Comparison of ENCODE assay signal across 9 mouse cellular contexts in the genomic region with DNA sequence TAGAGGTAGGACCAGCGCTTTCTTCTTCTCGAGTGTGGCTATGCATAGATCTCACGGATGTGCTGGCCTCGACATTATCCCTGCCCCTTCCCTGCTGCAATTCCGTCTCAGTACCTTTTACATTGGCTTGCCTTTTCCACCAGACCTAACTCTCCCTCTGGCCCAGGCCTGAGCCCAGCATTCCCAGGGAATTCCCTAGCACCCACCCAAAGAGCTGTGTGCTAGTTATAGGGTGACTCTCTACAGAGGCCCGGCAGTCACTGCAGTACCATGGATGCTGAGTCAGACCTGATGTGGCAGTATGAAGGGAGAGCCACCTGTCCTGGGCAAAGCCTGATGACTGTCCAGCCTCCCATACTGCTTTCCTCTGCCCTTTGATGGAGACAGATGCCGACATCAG. TPM values are rescaled to one million over a fixed set of nuclear protein-coding genes. Genes with fewer than 3 reads are reported as not detected.
A peak's percentile ranks its signal among the peaks of the same experiment; 100 is the strongest.
DNase-seq lines count a peak whose midpoint lies in the region; ATAC-seq and TF ChIP-seq lines count a peak whose summit lies in the region.
"Had no signal": no experiment of that assay in that cellular context is flagged by ENCODE, and none has a peak within 500 bp of the region (broad histone marks: within the 10 kb centered on the region; RNA-seq: fewer than 3 reads in every experiment).

No protein-coding gene starts in this region.

- ATAC-seq in heart, embryonic 11.5 days (replicated peaks; ENCODE audit: insufficient number of reproducible peaks, low FRiP score, low TSS enrichment): no peak
- no peak for ATAC-seq in stomach, embryonic 14.5 days (ENCODE audit: insufficient number of reproducible peaks, insufficient read depth, low FRiP score, low read depth)
- ATAC-seq in stomach, postnatal 0 days (ENCODE audit: low FRiP score, low TSS enrichment): no peak
- ATAC-seq in intestine, embryonic 16.5 days: no peak
- ATAC-seq in megakaryocyte progenitor cell, adult 5-6 weeks (replicated peaks; ENCODE audit: poor library complexity): no peak

- H3K27ac ChIP-seq in heart, embryonic 11.5 days (ENCODE audit: low read depth, low read length): no peak overlapping the region
- H3K27ac ChIP-seq in stomach, embryonic 14.5 days (ENCODE audit: low read length): no peak overlapping the region
- no peak overlapping the region for H3K27ac ChIP-seq in stomach, postnatal 0 days (replicated peaks)
- H3K27ac ChIP-seq in intestine, embryonic 16.5 days (ENCODE audit: low read length): no peak overlapping the region

- H3K4me1 ChIP-seq in heart, embryonic 11.5 days (ENCODE audit: control insufficient read depth, insufficient read depth, low read length): peaks cover 9% of the 10 kb centered on the region; the same call in 1 of the 2 replicates
- H3K4me1 ChIP-seq in stomach, embryonic 14.5 days (ENCODE audit: control insufficient read depth, insufficient read depth, low read length): peaks cover 9% of the 10 kb centered on the region; the same call in 1 of the 2 replicates
- no peaks in the 10 kb centered on the region for H3K4me1 ChIP-seq in stomach, postnatal 0 days (replicated peaks; ENCODE audit: control insufficient read depth, insufficient read depth)
- peaks cover 9% of the 10 kb centered on the region for H3K4me1 ChIP-seq in intestine, embryonic 16.5 days (ENCODE audit: control insufficient read depth, insufficient read depth, low read length)

- H3K36me3 ChIP-seq in heart, embryonic 11.5 days (ENCODE audit: control insufficient read depth, insufficient read depth, low read length): no peaks in the 10 kb centered on the region
- no peaks in the 10 kb centered on the region for H3K36me3 ChIP-seq in stomach, embryonic 14.5 days (ENCODE audit: control insufficient read depth, insufficient read depth, low read length)
- no peaks in the 10 kb centered on the region for H3K36me3 ChIP-seq in stomach, postnatal 0 days (ENCODE audit: control insufficient read depth, insufficient read depth, low read length)
- no peaks in the 10 kb centered on the region for H3K36me3 ChIP-seq in intestine, embryonic 16.5 days (ENCODE audit: control insufficient read depth, insufficient read depth, low read length)

- WGBS in heart, embryonic 11.5 days (ENCODE audit: insufficient replicate concordance): 26% methylated on average over 7 of the region's 7 CpGs
- 36% methylated on average over 7 of the region's 7 CpGs for WGBS in stomach, embryonic 14.5 days
- 49% methylated on average over 7 of the region's 7 CpGs for WGBS in stomach, postnatal 0 days
- 34% methylated on average over 7 of the region's 7 CpGs for WGBS in intestine, embryonic 16.5 days

- TF ChIP-seq EP300 in stomach, postnatal 0 days (optimal IDR thresholded peaks at IDR 0.05): no peak

- peaks cover 15% of the 10 kb centered on the region for H3K27me3 ChIP-seq in heart, embryonic 11.5 days (ENCODE audit: control insufficient read depth, insufficient read depth, low read length)
- peaks cover 7% of the 10 kb centered on the region; the same call in 1 of the 2 replicates for H3K27me3 ChIP-seq in stomach, embryonic 14.5 days (ENCODE audit: control insufficient read depth, insufficient read depth, low read length)
- H3K27me3 ChIP-seq in stomach, postnatal 0 days (ENCODE audit: control insufficient read depth, insufficient read depth, low read length): no peaks in the 10 kb centered on the region
- peaks cover 8% of the 10 kb centered on the region for H3K27me3 ChIP-seq in intestine, embryonic 16.5 days (replicated peaks; ENCODE audit: control insufficient read depth, insufficient read depth, low read length)

- TF ChIP-seq CTCF in stomach, postnatal 0 days (IDR thresholded peaks at IDR 0.05; ENCODE audit: low read depth): no peak

- no peaks in the 10 kb centered on the region for H3K9me3 ChIP-seq in heart, embryonic 11.5 days (replicated peaks; ENCODE audit: control insufficient read depth, low read length)
- no peaks in the 10 kb centered on the region for H3K9me3 ChIP-seq in stomach, embryonic 14.5 days (ENCODE audit: control insufficient read depth, low read depth, low read length)
- no peaks in the 10 kb centered on the region for H3K9me3 ChIP-seq in stomach, postnatal 0 days (ENCODE audit: control insufficient read depth, low read length)
- H3K9me3 ChIP-seq in intestine, embryonic 16.5 days (ENCODE audit: control insufficient read depth, low read length): no peaks in the 10 kb centered on the region

- H3K4me2 ChIP-seq in heart, embryonic 11.5 days: peak overlapping the region; percentile 62
- H3K4me2 ChIP-seq in stomach, embryonic 14.5 days (replicated peaks; ENCODE audit: low read depth, low read length): 0 out of 2 replicates have a peak overlapping the region, but pooled peaks have one; percentile 53
- no peak overlapping the region for H3K4me2 ChIP-seq in stomach, postnatal 0 days (replicated peaks; ENCODE audit: low read depth)
- H3K4me2 ChIP-seq in intestine, embryonic 16.5 days (ENCODE audit: low read depth, low read length): peak overlapping the region; percentile 16; the same call in 1 of the 2 replicates

- no peak overlapping the region for H3K9ac ChIP-seq in heart, embryonic 11.5 days (ENCODE audit: low read depth, low read length)
- no peak overlapping the region for H3K9ac ChIP-seq in stomach, embryonic 14.5 days (replicated peaks; ENCODE audit: low read depth, low read length)
- no peak overlapping the region for H3K9ac ChIP-seq in stomach, postnatal 0 days (ENCODE audit: low read length)
- H3K9ac ChIP-seq in intestine, embryonic 16.5 days (ENCODE audit: low read depth, low read length): no peak overlapping the region

- no peak overlapping the region for H3K4me3 ChIP-seq in heart, embryonic 11.5 days (ENCODE audit: low read depth, low read length)
- H3K4me3 ChIP-seq in stomach, embryonic 14.5 days (ENCODE audit: low read depth, low read length): no peak overlapping the region
- H3K4me3 ChIP-seq in stomach, postnatal 0 days (ENCODE audit: low read depth, low read length): no peak overlapping the region
- H3K4me3 ChIP-seq in intestine, embryonic 16.5 days (ENCODE audit: low read length): no peak overlapping the region

- DNase-seq in heart, adult 9 months (ENCODE audit: low spot score in 2 of 2): no peak
- no peak for DNase-seq in stomach, postnatal 0 days (ENCODE audit: low spot score)
- no peak for DNase-seq in adrenal gland, adult 8-10 months
- no peak for DNase-seq in gastrocnemius, adult 8-10 months (ENCODE audit: low spot score in 2 of 2)
- DNase-seq: lung, adult 2 months had no signal

RNA-seq across cellular contexts. Expression of gene Mt3, which starts 1.0 kb away (rescaled TPM):
- polyA plus RNA-seq in heart, embryonic 11.5 days (2014; fragmentation: Nextera tagmentation; extraction: Ambion mirVana): 22.7 TPM in 2 replicates
- 3.6 and 6.4 TPM in 2 replicates for polyA plus RNA-seq in stomach, embryonic 14.5 days (2014; fragmentation: Nextera tagmentation; extraction: Ambion mirVana)
- polyA plus RNA-seq in stomach, postnatal 0 days (2015; fragmentation: Nextera tagmentation; extraction: Ambion mirVana): 4.1 and 5.3 TPM in 2 replicates
- polyA plus RNA-seq in intestine, embryonic 16.5 days (2015; fragmentation: Nextera tagmentation; extraction: Ambion mirVana): 5.4 and 5.5 TPM in 2 replicates
- 10 to 100 TPM in 2 of 4 experiments, 1 to 10 TPM in 2; 7.4 to 11.2 (median 9.6) TPM for total RNA-seq in adrenal gland, adult 8-10 months (2022)
- 1 to 10 TPM in 3 of 4 experiments, not detected in 1; 2.0 to 2.4 (median 2.2) TPM for total RNA-seq in gastrocnemius, adult 8-10 months (2022)
- not detected in 2 replicates for total RNA-seq in megakaryocyte progenitor cell, adult 5-6 weeks (2015)
- total RNA-seq in megakaryocyte progenitor cell, adult 5-6 weeks (2017): not detected in 2 replicates

RNA-seq across cellular contexts. Expression of gene Mt4, which starts 16.5 kb away (rescaled TPM):
- not detected in 2 replicates for polyA plus RNA-seq in heart, embryonic 11.5 days (2014; fragmentation: Nextera tagmentation; extraction: Ambion mirVana)
- polyA plus RNA-seq in stomach, embryonic 14.5 days (2014; fragmentation: Nextera tagmentation; extraction: Ambion mirVana): not detected in 2 replicates
- 79.7 and 84.9 TPM in 2 replicates for polyA plus RNA-seq in stomach, postnatal 0 days (2015; fragmentation: Nextera tagmentation; extraction: Ambion mirVana)
- 5.5 and 6.3 TPM in 2 replicates for polyA plus RNA-seq in intestine, embryonic 16.5 days (2015; fragmentation: Nextera tagmentation; extraction: Ambion mirVana)
- total RNA-seq in adrenal gland, adult 8-10 months (2022): not detected
- not detected for total RNA-seq in gastrocnemius, adult 8-10 months (2022)
- total RNA-seq in megakaryocyte progenitor cell, adult 5-6 weeks (2015): not detected in 2 replicates
- not detected in 2 replicates for total RNA-seq in megakaryocyte progenitor cell, adult 5-6 weeks (2017)

RNA-seq across cellular contexts. Expression of gene Mt2, which starts 19.0 kb away (rescaled TPM):
- polyA plus RNA-seq in heart, embryonic 11.5 days (2014; fragmentation: Nextera tagmentation; extraction: Ambion mirVana): 58.5 and 102 TPM in 2 replicates
- polyA plus RNA-seq in stomach, embryonic 14.5 days (2014; fragmentation: Nextera tagmentation; extraction: Ambion mirVana): 310 and 332 TPM in 2 replicates
- 570 and 681 TPM in 2 replicates for polyA plus RNA-seq in stomach, postnatal 0 days (2015; fragmentation: Nextera tagmentation; extraction: Ambion mirVana)
- polyA plus RNA-seq in intestine, embryonic 16.5 days (2015; fragmentation: Nextera tagmentation; extraction: Ambion mirVana): 600 and 738 TPM in 2 replicates
- 100 to 1,000 TPM; 120 to 244 (median 215) TPM for total RNA-seq in adrenal gland, adult 8-10 months (2022)
- 10 to 100 TPM; 12.9 to 75.1 (median 15.1) TPM for total RNA-seq in gastrocnemius, adult 8-10 months (2022)
- total RNA-seq in megakaryocyte progenitor cell, adult 5-6 weeks (2015): 24.5 and 53.6 TPM in 2 replicates
- total RNA-seq in megakaryocyte progenitor cell, adult 5-6 weeks (2017): 35.6 and 47.5 TPM in 2 replicates

RNA-seq across cellular contexts. Expression of gene Mt1, which starts 25.4 kb away (rescaled TPM):
- 270 and 395 TPM in 2 replicates for polyA plus RNA-seq in heart, embryonic 11.5 days (2014; fragmentation: Nextera tagmentation; extraction: Ambion mirVana)
- polyA plus RNA-seq in stomach, embryonic 14.5 days (2014; fragmentation: Nextera tagmentation; extraction: Ambion mirVana): 888 and 910 TPM in 2 replicates
- 1,909 and 2,218 TPM in 2 replicates for polyA plus RNA-seq in stomach, postnatal 0 days (2015; fragmentation: Nextera tagmentation; extraction: Ambion mirVana)
- polyA plus RNA-seq in intestine, embryonic 16.5 days (2015; fragmentation: Nextera tagmentation; extraction: Ambion mirVana): 3,631 and 3,684 TPM in 2 replicates
- total RNA-seq in adrenal gland, adult 8-10 months (2022): 100 to 1,000 TPM; 179 to 332 (median 286) TPM
- total RNA-seq in gastrocnemius, adult 8-10 months (2022): 10 to 100 TPM; 11.7 to 74.5 (median 17.7) TPM
- total RNA-seq in megakaryocyte progenitor cell, adult 5-6 weeks (2015): 232 and 285 TPM in 2 replicates
- total RNA-seq in megakaryocyte progenitor cell, adult 5-6 weeks (2017): 321 and 389 TPM in 2 replicates

RNA-seq across cellular contexts. Expression of gene Bbs2, which starts 54.7 kb away (rescaled TPM):
- polyA plus RNA-seq in heart, embryonic 11.5 days (2014; fragmentation: Nextera tagmentation; extraction: Ambion mirVana): 8.7 and 10.6 TPM in 2 replicates
- 12.7 and 16.6 TPM in 2 replicates for polyA plus RNA-seq in stomach, embryonic 14.5 days (2014; fragmentation: Nextera tagmentation; extraction: Ambion mirVana)
- 5.9 and 6.9 TPM in 2 replicates for polyA plus RNA-seq in stomach, postnatal 0 days (2015; fragmentation: Nextera tagmentation; extraction: Ambion mirVana)
- 6.8 and 8.2 TPM in 2 replicates for polyA plus RNA-seq in intestine, embryonic 16.5 days (2015; fragmentation: Nextera tagmentation; extraction: Ambion mirVana)
- 10 to 100 TPM; 24.6 to 32.1 (median 28.2) TPM for total RNA-seq in adrenal gland, adult 8-10 months (2022)
- 1 to 10 TPM; 2.5 to 3.9 (median 3.6) TPM for total RNA-seq in gastrocnemius, adult 8-10 months (2022)
- total RNA-seq in megakaryocyte progenitor cell, adult 5-6 weeks (2015): 7.0 and 11.9 TPM in 2 replicates
- total RNA-seq in megakaryocyte progenitor cell, adult 5-6 weeks (2017): 4.1 and 4.4 TPM in 2 replicates

Comparison
In these comparisons a context has a peak if more than half of its experiments do, and no peak if none do; other contexts are left out.
1. RNA of gene Mt4, which starts 16.5 kb away (polyA plus RNA-seq): 79.7 to 84.9 TPM in stomach, postnatal 0 days; 5.5 to 6.3 TPM in intestine, embryonic 16.5 days, not detected in heart, embryonic 11.5 days and not detected in stomach, embryonic 14.5 days; every median in the first group is over 10 times any median in the second.